13 mouse cellular contexts compared by ENCODE assay signal in the genomic region with DNA sequence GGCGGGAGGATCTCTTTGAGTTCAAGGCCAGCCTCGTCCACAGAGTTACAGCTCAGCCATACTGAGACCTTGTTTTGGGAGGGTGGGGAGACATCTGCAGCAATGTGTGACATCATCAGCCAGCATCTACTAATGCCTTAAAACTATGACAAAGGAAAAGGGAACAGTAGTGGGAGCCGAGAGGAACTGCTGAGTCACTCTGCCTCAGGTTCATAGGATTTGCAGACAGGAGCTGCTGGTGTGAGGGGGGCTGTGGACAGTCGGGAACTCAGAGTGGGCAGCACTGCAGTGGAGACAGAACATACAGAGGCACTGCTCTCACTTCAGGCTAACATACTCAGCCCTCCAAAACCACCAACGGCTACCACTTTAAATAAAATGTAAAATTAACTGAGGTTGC.
"Had no signal": no experiment of that assay in that cellular context is flagged by ENCODE, and none has a peak within 500 bp of the region (broad histone marks: within the 10 kb centered on the region; RNA-seq: fewer than 3 reads in every experiment).

No protein-coding gene starts in this region.

- H3K4me3 ChIP-seq: left cerebral cortex, adult 2 months; limb, embryonic 15.5 days; liver, embryonic 12.5 days; midbrain, embryonic 12.5 days; neural tube, embryonic 13.5 days had no signal

- H3K9ac ChIP-seq: limb, embryonic 15.5 days; liver, embryonic 12.5 days; lung, embryonic 14.5 days; midbrain, embryonic 12.5 days; neural tube, embryonic 13.5 days had no signal

- ATAC-seq: liver, embryonic 12.5 days; midbrain, embryonic 16.5 days had no signal

- H3K36me3 ChIP-seq: limb, embryonic 15.5 days; liver, embryonic 12.5 days; midbrain, embryonic 12.5 days; neural tube, embryonic 13.5 days had no signal

- H3K4me2 ChIP-seq: limb, embryonic 15.5 days; liver, embryonic 12.5 days; lung, embryonic 14.5 days; midbrain, embryonic 12.5 days; neural tube, embryonic 13.5 days had no signal

- H3K27ac ChIP-seq: left cerebral cortex, adult 2 months; limb, embryonic 15.5 days; liver, embryonic 12.5 days; midbrain, embryonic 12.5 days; neural tube, embryonic 13.5 days; stomach, postnatal 0 days had no signal

- DNase-seq: kidney, postnatal 25 days; lung, embryonic 14.5 days; lung, postnatal 10 days; lung, postnatal 4 days; retina, postnatal 1 day; right cerebral cortex, postnatal 4 days had no signal

- H3K9me3 ChIP-seq: limb, embryonic 15.5 days; liver, embryonic 12.5 days; midbrain, embryonic 12.5 days; neural tube, embryonic 13.5 days had no signal

- H3K27me3 ChIP-seq: limb, embryonic 15.5 days; liver, embryonic 12.5 days; midbrain, embryonic 12.5 days; neural tube, embryonic 13.5 days had no signal

- H3K4me1 ChIP-seq: limb, embryonic 15.5 days; liver, embryonic 12.5 days; midbrain, embryonic 12.5 days; neural tube, embryonic 13.5 days had no signal
